Mouse (Mus musculus): ENCODE data around the gene Tcea2.

Tcea2 gene

DNA sequence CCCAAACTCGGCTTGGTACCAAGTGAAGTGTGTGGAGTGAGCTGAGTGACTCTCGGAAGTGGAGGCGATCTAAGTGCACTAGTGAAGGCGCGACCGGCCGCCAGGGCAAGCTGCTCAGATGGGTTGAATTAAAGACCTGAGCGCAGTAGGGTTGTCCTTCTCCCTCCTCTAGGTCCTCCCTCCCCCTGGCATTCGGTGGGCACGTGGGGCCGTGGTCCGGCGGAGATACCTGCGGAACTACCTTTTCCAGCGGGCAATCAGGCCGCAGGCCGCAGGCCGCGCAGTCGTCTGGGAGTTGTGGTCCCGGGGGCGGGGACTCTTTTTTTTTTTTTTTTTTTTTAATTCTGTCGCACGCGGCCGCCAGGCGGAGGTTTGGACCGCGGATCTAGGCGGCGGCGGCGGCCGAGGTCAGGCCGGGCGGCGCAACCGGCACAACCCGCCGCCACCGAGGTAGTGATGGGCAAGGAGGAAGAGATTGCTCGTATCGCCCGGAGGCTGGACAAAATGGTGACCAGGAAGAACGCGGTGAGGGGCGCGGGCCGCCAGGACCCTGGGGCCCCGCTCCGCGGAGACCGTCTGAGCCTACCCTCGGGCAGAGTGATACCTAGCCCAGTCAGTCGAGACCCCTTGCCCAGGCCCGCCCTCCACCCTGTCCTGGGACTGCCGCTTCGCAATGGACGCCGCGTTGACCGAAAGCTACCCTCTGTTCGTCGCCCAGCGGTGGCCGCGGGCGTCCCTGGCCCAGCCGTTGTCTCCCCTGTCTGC lies at the start of gene Tcea2:
Tcea2 (plus strand) TSS at position 360 of the 765 bp plus-strand sequence.
- DNase-seq (ENCODE audit: low spot score in 2 of 2) = peak; percentile 58 to 68

DNA sequence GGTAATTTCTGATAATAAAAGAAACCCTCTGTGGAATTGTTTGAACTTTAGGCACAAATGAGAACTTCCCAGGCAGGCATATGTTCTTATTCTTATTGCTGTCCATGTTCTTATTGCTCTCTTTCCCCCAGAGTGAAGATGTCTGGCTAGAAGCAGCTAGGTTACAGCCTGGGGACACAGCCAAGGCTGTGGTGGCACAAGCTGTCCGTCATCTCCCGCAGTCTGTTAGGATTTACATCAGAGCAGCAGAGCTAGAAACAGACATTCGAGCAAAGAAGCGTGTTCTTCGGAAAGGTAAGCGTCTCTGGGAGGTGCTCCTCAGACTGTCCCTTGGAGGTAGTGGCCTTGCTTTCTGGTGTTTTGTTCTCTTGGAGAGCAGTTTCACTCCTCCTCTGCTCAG lies 47.5 kb upstream of the Tcea2 start:
- DNase-seq (ENCODE audit: low spot score in 2 of 2) = no peak

DNA sequence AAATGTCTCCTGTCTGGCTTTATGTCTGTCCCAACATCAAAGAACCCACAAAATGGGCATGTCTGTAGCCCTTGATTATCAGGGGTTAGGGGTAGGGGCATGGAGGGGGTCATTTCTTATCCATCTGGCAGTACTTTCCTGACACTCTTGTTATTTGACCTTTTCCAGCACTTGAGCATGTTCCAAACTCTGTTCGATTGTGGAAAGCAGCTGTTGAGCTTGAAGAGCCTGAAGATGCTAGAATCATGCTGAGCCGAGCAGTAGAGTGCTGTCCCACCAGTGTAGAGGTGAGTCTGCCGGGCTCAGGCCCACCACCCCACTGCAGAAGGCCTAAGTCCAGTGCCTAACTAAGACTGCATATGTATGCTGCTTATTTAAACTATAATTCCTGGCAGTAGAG lies 44.2 kb upstream of the Tcea2 start:
- DNase-seq (ENCODE audit: low spot score in 2 of 2) = no peak

DNA sequence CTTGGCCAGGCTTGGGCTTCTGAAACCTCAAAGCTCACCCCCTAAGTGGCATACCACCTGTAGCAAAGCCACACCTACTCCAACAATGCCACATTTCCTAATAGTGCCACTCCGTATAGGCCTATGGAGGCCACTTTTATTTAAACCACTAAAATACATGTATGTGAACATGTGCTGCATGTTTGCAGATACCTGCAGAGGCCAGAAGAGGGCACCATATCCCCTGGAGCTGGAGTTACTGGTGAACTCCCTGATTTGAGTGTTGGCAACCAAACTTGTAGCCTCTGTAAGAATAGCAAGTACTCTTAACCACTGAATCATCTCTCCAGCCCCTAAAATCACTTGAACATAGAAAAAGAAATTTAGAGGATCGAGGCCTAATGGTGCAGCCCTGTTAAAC lies 35.7 kb upstream of the Tcea2 start:
- peak in 1 of 2 experiments; percentile 39 for DNase-seq (ENCODE audit: low spot score in 2 of 2)

DNA sequence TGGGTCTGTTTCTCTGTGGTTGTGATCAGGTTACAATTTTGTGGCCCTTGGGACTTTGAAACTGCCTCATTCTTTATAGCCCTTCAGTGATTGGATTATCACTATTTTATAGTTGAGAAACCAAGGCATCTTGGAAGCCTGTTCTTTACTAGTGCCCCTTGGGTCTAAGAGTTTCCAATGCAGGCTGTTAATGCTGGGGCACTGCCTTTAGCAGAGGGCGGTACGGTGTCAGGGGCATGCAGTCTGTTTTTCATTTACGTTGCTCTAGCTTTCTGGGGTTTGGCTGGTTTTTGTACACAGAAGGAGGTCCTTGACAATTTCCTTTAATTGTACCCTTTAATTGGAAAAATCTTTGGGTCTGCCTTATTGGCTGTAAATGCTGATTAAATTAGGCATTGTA lies 34.4 kb upstream of the Tcea2 start:
- no peak for DNase-seq (ENCODE audit: low spot score in 2 of 2)

DNA sequence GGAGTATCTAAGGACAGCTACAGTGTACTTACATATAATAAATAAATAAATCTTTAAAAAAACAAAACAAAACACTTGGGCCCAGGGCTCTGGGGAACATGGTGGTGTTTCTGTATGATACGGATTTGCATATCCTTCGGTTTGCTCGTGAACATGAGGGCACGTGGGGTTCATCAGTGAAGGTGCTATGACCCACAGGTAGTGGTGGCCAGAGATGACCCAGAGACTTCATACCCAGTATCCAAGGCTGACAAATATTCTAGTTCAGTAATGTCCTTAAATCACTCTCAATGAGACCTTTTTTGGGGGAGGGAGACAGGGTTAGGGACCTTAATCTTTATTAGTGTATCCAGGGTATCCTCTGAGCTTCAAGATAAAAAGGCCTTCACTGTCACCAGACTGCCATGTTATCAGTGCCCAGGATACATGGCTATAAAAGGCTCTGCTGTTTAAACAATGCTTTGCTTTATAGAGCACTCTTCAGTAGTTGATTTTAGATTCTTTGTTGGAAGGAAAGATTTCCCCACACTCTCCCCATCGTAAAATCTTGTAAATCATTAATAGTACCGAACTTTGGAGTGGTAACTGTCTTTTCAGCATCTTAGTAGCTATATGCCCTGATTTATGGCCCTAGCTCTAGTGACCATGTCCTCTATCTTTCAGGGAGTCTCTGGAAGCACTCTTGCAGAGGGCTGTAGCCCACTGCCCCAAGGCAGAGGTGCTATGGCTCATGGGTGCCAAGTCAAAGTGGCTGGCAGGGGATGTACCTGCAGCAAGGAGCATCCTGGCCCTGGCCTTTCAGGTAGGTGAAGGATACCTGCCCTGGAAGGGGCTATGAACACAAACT lies 33.3 kb upstream of the Tcea2 start:
- peak in 1 of 2 experiments; percentile 8 for DNase-seq (ENCODE audit: low spot score in 2 of 2)

DNA sequence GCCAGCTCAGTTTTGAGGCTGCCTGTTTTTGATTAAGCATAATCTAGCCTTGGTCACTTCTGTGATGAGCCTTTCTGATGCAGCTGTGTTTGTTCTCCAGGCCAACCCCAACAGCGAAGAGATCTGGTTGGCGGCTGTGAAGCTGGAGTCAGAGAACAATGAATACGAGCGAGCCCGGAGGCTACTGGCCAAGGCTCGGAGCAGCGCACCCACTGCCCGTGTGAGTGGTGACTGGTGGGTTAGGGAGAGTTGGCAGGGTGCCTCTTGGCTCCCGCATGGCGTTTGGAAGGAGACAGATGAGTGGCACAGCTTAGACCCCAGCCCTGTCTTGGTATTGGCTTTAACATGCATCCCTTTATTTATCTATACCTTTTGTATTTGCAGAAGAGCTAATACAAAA lies 31.2 kb upstream of the Tcea2 start:
- DNase-seq (ENCODE audit: low spot score in 2 of 2) = peak in 1 of 2 experiments; percentile 37

DNA sequence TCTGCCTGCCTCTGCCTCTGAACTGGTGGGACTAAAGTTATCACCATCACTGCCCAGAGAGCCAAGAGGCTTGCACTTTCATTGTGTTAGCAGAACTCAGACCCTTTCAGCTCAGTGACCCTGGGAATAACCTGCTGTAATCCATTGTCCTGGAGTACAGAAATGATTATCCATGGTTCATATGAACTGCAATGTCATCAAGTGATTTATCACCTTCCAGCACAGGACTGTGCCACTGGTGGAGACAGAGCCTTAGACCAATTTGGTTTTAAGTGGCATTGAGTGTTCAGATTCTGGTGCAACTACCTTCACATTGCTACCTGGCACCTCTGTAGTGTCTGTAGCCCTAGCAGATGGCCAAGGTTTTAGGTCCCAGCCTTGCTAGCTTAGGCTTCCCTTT lies 27.0 kb upstream of the Tcea2 start:
- no peak for DNase-seq (ENCODE audit: low spot score in 2 of 2)

DNA sequence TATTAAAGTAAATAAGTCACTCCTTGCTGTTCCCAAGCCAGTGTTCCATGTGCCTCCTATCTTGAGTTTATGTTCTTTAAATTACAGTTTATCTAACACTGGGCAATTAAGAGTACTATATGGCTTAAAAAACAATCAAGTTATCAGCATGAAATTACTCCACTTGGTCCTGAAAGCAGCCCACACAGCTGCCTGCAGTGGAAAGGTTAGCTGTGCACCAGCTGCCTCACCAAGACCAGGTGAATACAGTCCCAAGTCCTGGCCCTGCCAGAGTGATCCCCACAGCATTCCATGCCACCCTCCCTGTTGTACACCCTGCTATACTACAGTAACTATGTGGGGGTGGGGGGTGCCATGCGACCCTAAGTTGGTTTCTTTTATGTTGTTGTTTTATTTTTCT lies 26.6 kb upstream of the Tcea2 start:
- no peak for DNase-seq (ENCODE audit: low spot score in 2 of 2)

DNA sequence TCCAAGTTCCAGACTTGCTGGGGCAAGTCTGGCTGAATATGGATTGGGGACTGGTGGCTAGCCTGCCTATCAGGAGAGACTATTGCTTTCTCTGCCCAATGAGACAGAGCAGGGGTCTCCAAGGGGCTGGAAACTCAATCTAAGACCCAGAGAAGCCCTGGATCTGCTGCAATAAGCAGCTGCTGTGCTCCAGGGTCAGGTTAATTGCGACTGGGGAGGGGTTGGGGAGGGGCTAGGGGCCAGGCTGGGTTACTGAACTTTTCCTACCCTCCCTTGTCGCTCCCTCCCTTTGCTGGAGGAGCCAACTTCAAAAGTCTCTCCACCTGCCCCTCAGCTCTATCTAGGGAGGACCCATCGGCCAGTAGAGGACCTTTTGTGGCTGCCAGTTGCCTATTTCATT lies 23.4 kb upstream of the Tcea2 start, which contains the start of gene Gm29797:
Gm29797 (plus strand) TSS at position 301 of the 400 bp plus-strand sequence.
- DNase-seq (ENCODE audit: low spot score in 2 of 2) = no peak

DNA sequence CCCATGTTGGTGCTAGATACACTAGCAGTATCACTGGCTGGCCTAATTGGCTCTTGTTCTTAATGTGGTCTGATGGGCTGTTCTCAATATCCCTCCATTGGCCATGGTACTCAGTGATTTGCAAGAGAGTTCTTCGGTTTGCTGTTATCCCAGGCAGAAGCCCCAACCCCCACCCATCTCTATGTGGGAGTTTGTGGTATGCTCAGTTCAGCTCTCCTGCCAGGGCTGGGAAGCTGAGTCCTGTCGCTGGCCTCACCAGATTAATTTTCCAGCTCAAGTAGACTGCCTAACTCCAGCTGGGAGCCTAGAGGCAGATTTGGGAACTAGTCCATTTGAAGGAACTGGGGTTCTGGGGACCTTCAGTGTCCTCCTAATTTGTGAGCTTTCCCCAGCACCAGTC lies 22.7 kb upstream of the Tcea2 start:
- DNase-seq (ENCODE audit: low spot score in 2 of 2) = no peak

DNA sequence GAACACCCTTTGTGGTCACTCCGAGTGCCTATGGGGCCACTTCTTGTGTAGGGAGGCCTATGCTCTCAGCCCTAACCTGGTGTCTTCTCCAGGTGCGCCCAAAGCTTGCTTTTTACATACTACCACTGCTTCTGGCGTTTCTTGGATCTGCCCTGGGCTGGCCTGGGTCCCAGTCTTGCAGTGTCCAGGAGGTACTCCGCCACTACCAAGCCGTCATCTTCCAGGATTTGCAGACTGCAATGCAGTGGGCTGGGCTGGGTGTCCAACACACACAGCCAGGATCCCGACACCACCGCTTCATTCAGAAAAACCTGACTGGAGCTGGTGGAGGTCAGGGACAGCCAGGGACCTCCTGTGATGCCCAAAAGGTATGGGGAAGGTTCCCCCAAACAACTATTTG lies 21.6 kb upstream of the Tcea2 start:
- no peak for DNase-seq (ENCODE audit: low spot score in 2 of 2)

DNA sequence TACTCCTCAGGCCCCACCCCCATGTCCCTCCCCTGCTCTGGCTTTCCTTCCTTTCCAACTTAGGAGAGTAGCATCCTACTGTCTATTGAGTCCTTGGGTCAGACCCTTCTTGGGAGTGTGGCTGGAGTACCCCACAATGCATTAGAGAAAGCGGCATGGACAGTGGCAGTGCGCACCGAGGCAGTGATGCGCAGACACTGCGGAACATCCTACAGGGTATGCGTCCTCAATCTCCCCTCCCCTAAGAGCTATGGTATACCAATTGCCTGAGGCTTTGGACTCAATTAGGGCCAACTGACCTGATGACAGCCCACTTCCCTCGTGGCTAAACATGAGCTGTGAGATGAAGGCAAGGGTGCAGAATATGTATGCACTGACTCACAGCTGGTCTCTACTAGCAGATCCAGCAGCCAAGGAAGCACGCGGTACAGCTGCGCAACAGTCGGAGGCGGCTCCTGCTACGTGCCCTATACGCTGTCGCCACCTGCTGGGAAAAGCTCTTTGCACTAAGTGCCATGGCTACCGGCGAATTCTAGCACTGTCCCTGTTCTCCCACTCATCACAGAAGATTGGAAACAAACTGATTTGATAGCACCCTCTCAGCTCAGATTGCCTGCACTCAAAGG lies 21.1 kb upstream of the Tcea2 start:
- DNase-seq (ENCODE audit: low spot score in 2 of 2) = no peak

DNA sequence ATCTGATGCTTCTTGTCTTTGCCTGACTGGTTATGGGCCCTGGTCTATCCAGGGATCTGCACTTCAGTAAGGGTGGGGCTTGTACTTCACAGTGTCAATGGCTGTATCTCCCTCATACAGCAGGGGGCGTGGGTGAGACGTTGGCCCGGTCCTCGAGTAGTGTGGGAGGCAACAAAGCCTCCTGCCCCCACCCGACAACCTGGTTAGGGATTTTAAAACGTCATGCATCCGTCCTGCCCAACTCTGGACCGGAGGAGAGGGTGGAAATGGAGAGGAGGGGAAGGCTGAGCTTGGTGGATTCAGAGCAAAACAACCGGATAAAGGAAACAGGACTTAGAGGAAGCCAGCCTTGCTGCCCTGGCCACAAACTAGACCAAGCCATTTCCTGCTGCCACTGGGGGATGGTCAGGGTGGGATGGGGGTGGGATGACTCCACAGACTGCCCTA lies 20.5 kb upstream of the Tcea2 start:
- DNase-seq (ENCODE audit: low spot score in 2 of 2) = peak; percentile 66 to 79

DNA sequence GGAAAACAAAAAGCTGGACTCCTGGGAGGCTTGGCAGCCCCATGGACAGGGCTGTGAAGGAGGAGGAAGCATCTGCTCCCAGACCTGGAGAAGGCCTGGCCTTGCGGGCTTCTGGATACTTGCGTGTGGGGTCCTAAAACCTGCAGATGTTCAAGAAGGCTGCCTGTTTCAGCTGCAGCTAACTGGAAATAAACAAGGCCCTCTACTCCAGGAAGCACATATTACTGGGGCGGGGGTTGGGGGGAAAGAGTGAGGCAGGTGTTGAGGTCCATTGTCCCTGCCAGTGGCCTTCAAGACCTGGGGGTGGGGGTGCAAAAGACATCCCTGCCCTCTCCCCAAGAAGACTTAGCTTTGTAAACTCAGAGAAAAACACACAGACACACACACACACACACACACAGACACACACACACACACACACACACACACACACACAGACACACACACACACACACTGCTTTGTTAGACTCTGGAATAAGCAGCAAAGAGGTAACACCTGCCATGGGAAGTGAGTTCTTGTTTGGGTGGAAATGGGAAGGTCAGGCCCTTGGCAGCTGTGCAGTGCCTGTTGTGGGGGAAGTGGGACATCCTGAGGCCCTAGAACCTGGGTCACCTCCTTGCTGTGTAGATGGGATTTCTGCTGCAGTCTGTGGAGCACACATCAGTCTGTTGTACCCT lies 17.4 kb upstream of the Tcea2 start:
- DNase-seq (ENCODE audit: low spot score in 2 of 2) = no peak

DNA sequence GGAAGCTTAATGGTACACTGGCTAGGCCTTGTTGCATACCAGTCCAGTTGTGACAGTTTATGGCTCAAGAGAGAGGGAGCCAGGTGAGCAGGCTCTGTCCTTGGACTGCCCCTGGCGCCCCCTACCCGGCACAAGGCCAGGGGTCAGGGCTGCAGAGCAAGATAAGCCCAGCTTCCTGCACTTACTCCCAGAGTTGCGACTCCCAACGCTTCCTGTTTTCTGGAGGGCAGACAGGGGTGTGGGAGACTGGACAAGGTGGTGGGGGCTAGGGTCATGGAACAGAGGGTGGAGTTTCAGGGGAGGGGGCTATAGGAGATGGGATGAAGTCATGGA lies 16.8 kb upstream of the Tcea2 start:
- DNase-seq (ENCODE audit: low spot score in 2 of 2) = no peak

DNA sequence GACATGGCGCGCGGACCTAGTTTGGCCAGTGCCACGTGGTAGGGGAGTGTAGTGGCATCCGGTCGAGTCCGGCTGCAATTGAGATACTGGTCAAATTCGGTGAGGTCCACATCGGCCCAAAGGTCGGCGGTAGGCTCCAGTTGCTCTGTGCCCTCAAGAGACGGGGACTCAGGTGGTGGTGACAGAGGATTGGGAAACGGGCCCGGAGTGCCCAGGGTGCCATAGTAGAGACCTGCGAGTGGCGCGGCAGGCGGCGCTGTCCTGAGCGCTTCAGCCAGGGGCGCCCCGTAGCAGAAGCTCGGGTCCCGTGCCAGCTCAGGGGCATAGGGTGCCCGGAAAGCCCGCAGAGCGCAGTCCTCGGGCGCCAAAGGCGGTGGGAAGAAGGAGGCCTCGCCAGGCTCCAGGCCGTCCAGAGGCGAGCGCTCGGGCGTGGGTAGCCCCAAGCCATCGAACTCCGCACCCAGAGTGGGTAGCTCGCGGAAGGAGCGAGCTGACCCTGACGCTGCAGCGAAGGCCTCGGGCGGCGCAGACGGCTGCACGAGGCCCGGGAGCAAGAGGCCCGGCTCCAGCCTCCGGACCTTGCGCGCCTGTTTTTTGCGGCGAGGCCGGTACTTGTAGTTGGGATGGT lies 9.7 kb upstream of the Tcea2 start:
- DNase-seq (ENCODE audit: low spot score in 2 of 2) = no peak

DNA sequence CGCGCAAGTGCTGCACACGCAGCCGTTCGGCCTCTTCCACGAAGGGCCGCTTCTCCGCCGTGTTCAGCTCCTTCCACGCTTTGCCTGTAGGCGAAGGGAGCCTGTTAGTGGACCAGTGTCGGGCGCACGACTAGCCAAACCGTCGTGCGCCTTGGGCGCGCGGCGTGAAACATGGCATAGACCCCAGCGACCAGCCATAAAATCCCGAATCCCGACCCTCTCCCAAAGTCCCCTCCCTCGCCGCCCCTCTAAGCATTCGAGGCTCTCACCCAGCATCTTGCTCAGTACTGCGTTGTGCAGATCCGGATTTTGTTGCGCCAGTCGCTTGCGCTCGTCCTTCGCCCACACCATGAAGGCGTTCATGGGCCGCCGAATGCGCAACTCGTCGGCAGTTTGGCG lies 9.2 kb upstream of the Tcea2 start:
- no peak for DNase-seq (ENCODE audit: low spot score in 2 of 2)

DNA sequence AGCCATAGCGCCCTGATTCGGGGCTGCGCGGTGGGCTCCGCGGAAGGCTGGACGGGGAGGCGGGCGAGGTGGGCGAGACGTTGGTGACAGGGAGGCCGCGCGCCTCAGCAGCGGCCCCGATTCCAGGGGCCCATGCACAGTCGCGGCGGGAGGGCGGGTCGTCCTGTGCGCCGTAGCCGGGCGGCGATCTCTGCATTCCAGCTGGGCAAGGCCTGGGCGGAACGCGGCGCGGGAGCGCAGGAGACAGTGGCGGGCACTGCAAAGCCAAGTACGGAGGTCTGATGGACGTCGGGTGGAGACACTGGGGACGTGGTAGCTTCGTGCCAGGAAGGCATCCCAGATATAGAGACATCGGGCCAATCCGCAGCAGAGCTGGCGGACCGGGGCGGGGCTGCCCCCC lies 8.8 kb upstream of the Tcea2 start, which contains the start of gene Sox18:
Sox18 (minus strand) TSS at position 315 of the 400 bp plus-strand sequence.
- peak in 1 of 2 experiments; percentile 34 for DNase-seq (ENCODE audit: low spot score in 2 of 2)

DNA sequence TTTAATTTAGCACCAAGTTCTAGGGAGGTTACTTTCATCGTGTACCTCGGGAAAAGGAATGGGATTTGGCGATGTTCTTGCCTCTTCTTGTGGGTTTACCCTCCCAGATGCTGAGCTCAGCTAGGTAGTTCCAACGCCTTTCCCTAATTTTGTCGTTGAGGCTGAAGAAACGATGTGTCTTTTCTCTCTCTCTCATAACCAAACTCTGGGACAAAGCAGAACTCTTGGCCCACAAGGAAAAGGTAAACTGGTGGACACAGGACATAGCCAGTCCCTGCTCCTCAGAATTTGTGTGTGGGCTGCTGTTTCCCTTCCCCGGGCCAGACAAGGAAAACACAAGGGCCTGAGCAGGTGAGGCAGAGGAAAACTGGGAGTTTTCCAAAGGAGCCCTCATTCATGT lies 8.1 kb upstream of the Tcea2 start:
- no peak for DNase-seq (ENCODE audit: low spot score in 2 of 2)

DNA sequence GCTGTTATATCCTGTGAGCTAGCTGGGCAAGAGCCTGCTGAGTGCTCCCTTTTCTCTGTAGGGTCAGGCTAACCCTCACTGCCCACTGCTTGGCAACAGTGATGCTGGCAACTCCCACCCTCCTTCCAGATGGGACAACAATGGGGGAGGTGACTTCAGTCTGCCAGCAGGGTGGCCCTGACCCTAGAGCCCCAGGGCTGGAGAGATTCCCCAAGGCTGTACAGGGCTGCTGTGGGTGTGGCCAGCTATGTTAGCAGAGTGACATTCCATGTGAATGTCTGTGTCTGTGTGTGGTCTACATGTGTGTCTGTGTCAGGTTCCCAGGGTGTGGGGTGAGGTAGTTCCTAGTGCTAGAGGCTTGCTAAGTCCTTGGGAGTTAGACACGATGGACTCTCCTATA lies 6.6 kb upstream of the Tcea2 start:
- DNase-seq (ENCODE audit: low spot score in 2 of 2) = no peak
